Mouse (Mus musculus) thymus, postnatal 14 days (tissue): ENCODE results near the gene Gm3336.

Experiments used
- DNase-seq: peaks from one replicate; pipeline ENCODE4 v3.0.0; 2021

The Gm3336 gene

DNA sequence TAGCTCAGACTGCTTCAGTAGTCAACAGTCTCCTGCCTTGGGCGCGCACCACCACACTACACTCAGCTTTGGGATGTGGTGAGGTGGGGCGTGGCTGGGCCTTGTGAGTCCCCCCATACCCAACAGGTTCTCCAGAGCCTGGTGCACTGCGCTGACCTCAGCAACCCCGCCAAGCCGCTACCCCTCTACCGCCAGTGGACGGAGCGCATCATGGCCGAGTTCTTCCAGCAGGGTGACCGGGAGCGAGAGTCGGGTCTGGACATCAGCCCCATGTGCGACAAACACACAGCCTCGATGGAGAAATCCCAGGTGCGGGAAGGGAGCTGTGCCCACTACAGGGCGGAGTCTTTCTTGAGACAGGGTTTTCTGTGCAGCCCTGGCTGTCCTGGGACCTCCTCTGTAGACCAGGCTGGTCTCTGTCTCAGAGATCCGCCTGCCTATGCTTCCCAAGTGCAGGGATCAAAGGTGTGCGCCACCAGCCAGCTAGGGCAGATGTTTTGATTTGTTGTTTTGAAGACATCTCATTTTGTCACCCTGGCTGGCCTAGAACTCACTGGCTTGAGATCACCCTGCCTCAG is 30.8 kb downstream of the Gm3336 start:
- peak; percentile 3 for DNase-seq

DNA sequence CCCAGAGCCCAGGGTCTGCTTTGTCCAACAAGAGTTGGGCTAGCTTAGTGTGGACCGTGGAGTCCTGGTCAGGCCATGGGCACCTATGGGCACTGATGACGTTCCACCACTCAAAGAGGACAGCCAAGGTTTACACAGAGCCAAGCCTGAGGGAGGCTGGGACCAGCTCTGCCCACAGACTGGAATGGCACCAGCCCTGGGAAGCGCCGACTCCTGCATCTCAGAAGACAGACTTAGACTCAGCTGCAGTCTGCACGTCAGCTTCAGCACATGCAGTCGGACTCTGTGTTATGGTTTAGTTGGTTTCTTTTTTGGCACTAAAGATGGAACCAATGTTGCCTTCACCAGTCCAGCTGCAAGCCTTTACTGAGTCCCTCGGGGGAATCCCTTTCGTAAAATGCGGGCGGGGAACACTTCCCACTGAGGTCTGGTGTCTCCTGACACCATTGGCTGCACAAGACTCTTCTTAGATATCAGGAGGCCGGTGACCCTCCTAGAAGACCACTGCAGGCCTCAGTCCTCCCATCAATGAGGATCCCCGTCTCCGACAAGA is 31.9 kb downstream of the Gm3336 start:
- DNase-seq = no peak

DNA sequence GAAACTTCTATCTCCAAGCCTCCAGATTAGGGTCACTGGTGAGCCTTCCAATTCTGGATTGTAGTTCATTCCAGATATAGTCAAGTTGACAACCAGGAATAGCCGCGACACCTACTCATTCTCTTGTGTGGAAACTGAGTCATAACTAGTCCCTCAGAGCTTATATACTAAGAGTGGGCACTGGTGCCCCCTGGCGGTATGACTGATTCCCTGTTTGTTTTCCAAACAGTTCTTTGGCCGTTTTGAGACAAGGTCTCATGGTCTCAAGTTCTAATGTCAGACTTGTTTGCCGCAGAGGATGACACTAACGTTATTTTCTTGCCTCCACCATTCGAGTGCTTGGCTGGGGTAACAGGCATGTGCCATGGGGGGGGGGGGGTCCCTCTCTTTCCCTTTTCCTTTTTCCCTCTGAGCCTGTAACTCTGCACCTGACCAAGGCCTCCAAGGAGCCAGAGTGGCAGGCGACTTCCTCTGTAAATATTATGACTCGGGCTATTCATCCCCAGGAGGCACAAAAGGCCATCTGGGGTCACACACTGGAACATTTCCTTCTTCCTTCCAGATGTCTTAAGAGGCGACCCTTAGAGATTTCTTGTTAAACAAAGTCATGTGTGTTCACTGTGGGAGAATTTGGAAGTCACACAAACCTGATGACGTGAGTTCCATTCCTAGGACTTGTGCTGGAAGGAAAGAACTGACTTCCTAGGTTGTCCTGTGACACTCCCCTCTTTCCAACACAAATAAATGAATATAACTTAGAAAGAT is 33.8 kb downstream of the Gm3336 start:
- DNase-seq = peak; percentile 82

DNA sequence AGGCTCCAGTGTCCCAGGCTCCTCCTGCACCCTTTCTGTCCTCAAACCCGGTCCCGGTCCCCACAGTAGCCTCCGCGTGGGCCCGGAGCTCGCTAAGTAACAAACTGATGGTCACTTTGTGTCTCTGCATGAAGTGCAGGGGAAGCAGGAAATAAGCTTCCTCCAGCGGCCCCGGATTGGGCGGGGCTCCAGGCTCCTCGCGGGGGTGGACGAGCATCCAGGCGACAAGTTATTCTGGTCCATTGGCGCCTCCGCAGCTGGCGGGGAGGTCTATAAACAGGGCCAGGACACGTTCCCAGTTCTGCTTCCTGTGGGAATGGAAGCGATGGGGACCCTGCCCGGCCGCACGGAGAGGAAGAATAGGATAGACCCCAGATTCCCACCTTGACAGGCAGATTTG is 34.8 kb downstream of the Gm3336 start:
- DNase-seq = peak; percentile 69

DNA sequence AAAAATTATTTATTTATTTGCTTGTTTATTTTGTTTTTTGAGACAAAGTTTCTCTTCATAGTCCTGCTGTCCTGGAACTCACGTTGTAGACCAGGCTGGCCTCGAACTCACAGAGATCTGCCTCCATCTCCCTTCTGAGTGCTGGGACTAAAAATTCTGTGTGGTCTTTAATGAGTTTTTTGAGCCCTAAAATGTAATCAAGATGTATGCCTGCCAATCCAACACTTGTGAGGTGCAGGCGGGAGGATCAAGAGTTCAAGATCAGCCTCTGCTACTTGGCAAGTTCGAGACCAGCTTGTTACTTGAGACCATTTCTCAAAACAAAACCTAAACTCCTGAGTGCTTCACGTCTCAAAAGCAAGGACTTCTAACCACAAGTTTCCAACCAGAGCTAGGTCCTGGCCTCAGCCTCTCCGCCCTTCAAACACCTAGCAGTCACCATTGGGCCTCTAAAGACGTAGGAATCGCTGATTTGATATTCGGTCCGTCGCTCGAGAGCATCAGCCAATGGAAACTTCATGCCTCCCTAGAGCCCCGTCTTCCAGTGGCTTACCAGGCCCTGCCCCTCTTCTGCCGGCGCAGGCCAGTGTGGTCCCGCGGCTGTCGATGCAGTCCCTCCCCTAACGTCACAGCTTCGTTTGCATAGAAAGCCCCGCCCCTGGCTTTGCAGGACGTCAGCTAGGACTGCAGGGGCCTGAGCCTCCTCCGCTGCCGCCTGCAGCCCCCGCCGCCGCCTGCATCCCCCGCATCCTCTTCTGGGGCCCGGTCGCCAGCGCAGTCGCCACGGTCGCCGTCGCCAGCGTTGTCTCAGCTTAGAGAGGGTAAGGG is 35.9 kb downstream of the Gm3336 start, which contains the start of gene Rab3a:
Gene Rab3a (plus strand): TSS at position 637 of the 828 bp plus-strand sequence.
- peak; percentile 96 for DNase-seq

DNA sequence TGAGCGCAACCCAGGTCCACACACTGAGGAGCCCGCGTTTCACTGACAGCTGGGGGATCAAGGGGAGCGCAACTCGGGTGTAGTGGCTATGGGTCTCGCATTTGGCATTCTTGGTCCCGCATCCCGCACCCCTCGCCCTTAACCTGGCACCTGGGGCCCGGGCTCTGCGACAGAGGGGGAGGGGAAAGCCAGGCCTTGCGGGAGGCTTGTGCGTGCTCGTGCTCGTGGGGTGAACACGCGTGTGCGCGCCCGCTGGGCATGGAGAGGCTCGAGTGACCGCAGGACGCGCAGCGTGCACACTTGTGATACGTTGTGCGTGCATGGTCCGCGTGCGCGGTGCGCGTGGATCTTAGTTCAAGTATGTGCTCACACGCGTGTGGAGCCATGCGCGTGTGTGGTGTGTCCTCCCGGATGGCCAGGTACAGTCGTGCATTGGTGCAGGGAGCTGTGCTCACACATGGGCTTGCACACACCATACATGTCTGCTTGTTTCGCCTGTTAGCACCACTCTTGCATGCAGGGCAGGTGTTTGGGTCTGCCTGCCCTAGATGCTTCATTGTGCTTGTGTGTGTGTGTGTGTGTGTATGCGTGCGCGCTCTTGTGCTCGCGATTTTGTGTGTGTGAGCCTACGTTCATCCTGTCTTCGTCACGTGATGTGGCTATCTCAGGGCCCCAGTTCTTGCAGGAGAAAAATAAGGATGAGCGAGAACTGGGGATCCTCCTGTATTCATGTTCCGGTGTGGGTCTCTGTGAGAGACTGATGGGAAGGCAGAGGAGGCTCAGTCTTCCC is 36.7 kb downstream of the Gm3336 start:
- DNase-seq = peak; percentile 66

DNA sequence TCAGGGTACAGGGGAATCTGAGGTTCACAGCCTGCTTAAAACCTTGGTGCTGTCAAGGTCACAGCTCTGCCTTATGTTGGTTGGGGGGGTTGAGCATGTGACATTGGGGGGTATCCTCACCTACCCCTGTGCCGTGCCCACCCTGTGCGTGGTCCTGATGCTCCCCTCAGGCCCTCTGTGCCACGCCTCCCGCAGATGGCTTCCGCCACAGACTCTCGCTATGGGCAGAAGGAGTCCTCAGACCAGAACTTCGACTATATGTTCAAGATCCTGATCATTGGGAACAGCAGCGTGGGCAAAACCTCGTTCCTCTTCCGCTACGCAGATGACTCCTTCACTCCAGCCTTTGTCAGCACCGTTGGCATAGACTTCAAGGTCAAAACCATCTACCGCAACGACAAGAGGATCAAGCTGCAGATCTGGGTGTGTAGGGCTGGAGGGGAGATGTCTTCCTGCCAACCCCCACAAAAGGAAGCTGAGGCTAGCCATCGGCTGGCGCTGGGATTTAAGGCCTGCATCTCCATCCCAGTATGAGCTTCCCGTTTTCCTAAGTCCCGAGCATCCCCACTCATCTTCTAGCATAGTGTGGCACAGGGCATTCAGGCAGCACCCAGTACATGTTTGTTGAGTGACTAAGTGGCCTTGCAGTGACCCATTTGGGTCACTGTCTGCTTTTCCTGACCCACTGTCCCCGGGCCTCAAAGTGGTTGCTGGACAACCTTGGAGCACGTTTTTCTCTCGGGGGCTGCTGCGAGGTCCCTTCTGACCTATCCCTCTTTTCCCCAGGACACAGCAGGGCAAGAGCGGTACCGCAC is 37.5 kb downstream of the Gm3336 start:
- peak; percentile 4 for DNase-seq

DNA sequence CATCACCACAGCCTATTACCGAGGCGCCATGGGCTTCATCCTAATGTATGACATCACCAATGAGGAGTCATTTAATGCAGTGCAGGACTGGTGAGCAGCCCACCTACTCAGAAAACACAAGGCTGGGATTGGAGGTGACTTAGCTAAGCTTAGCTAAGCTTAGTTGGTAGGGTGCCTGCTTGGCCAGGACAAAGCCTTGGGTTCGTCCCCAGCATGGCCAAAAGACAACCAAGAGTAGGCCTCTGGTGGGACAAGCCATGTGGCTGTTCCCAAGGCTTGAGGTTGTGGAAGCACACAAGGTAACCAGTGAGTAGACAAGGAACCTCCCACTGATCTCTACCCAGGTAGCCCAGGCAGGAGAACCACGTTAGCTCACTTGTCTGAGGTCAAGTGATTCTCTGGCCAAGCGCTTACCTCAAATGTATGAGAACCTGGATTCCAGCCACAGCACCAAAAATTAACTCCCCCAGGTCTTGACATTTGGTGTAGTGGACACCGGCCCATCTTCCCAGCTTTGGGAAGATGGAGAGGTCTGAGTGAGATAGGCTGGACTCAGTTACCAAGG is 38.2 kb downstream of the Gm3336 start:
- DNase-seq = no peak

DNA sequence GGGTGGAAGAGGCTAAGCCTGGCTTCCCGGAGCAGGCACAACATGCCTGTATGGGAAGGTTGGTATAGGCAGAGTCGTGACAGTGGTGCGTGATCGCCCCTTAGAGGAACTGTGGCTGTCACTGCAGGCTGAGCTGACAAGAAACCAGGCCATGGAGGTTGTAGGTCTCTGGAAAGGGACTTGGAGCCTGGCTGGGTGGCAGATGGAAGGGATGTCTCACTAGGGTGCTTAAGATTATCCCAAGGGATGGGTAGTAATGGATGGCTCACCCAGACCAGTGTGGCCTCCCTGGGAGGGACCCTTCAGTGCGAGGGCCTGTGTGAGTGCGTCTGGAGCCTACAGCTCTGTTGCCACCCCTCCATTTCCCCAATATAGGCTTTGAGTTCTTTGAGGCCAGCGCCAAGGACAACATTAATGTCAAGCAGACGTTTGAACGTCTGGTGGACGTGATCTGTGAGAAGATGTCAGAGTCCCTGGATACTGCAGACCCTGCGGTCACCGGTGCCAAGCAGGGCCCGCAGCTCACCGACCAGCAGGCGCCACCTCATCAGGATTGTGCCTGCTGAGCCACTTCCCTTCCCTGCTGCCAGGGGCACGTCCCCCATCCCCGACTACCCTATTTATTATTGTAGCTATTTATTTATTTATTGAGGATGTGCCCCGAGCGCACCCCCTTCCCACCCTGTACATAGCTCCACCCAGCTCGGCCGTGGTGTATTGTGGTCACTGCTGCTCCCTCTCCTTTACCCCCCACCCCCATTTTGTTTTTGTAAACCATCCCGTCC is 39.4 kb downstream of the Gm3336 start:
- DNase-seq = peak; percentile 36

DNA sequence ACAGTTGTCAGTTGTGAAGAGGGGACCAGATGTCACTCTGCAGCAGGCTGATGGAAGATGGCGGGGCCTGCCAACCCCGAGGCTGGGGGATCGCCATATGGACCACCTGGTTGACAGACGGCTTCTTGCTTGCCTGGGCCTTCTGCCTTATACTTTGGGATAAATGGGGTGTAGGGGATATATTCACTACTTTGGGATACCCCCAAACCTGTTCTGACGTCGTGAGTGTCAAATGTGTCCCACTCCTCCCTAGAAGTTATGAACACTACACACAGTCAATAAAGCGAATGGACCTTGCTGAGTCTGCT is 39.9 kb downstream of the Gm3336 start:
- no peak for DNase-seq

DNA sequence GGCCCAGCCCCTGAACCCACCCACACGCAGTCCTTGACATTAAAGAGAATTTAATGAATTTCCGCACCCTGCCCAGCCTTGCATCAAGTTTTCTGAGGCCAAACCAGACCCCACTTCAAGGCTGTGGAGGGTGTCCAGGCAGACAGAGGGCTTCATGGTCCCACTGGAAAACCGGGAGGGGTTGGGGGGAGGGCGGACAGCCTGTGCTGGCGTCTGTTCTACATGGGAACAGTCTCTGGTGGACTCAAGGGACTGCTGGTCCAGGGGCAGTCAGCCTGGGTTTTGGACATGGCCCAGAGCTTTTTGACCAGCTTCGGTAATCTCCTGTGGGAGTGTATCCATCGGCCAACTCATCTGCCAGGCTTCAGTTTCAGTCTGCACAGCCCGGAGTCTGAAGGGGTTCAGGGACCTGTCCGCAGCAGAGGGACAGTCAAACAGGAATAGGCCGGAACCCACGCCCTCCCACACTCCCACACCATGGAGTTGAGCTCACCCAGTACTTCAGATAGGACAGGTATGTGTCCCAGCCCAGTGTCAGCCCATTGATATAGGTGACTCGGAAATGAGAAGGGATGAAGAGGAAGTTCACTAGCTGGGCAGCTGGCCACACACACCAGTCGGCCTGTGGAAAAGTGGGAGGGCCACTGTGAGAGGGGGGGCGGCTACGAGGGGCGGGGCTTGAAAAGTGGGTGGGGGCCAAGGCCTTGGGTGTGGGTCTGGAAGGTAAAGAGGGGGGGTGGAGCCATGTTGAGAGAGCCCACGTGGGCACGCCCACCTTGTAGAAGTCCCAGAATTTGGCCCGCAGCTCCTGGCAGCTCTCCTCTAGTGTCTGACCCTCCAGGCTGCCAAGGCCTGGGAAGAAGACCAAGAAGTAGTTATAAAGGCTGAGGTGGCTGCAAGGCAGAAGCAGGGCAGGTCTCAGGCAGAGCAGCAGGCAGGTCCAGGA is 40.5 kb downstream of the Gm3336 start:
- peak; percentile 7 for DNase-seq

DNA sequence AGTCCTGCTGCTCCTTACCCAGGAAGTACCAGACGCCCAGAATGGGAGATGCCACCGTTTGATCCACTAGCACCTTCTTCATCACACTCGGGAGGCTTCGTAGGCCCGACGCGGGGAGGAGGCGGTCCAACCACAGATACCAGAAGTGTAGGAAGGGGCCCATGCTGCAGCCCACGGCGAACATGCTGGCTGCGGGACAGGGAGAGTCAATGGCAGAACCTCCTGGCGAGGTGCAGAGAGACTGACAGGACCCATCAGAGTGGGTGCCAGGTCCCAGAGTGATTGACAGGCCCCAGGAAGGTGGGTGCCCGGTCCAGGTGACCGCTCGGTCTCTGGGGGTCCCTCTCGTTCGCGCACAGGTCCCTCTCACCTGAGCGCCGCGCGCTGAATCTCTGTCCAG is 42.0 kb downstream of the Gm3336 start:
- peak; percentile 54 for DNase-seq

DNA sequence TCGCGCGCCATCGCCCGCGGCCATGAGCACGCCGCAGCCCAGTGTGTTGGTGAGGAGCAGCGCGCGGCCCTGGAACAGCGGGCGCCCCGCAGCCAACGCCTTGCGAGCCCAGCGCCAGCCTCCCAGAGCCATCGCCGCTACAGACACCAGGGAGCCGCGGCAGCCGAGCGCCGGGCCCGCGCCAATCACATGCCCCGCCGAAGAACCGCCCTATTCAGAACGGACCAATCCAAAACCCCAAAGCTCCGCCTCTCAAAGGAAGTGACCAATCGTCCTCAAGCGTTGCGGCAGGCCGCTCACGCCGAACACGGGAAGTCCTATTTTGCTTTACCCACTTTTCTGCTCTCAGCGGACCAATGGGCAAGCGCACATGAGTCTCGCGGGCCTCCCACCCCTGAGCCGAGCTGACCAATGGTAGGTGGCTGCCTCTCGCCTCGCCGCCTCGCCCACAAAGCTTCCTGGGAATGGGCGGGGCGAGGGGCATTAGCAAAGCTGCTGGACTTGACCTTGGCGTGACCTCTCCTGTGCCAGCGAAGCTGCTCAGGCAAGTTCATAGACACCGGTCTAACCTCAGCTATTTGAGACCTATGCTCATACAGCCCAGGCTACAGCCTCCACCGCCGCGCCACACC is 42.5 kb downstream of the Gm3336 start, which contains the start of gene Mpv17l2:
Gene Mpv17l2 (minus strand): TSS at position 172 of the 632 bp plus-strand sequence.
- DNase-seq = peak; percentile 95

DNA sequence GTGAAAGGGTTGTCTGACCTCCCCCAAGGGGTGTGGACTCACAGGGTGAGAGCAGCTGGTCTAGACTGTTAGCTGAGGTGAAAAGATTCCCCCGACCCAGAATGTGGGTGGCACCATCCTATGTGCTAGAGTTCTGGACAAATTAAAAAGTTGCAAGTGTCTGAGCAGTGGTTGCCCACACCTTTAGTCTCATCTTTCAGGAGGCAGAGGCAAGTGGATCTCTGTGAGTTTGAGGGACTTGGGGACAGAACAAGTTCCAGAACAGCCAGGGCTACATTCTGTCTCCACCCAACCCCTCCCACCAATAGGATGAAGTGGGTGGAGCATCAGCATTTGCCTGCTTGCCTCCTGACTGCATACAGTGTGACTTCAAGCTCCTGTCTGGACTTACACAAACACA is 43.8 kb downstream of the Gm3336 start:
- no peak for DNase-seq

DNA sequence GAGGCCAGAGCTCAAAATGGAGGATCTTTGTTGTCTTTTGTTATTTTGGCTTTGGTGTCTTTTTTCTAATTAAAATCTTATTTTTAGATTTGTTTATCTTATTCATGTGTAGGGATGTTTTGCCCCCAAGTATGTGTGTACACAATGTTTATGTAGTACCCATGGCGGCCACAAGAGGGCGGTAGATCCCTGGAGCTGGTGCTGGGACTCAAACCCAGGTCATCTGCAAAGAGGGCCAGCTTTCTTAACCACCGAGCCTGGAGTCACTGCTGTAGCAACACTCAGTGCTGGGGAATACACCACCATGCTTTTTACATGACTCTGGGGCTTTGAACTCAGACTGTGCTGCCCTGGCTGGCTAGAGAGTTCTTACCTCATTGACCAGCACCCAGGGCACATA is 45.0 kb downstream of the Gm3336 start:
- DNase-seq = peak; percentile 84

DNA sequence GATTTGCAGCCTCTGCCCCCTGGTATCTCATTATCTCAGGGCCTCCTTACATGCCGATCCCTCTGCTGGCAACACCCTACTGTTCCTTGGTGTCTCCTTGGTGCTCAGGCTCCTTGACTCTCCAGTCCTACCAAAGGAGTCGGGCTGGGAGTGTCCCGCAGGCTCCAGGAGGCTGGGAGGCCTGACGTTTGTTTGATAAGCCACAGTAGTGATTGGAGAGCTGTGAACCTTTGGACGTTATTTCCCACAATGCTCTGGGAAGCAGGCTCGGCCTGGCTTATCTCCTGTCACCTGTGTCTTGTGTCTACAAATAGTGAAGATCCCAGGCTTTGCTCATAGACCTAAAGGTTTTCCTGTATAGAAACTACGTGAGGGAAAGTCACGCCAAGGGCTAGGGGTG is 45.7 kb downstream of the Gm3336 start:
- no peak for DNase-seq

DNA sequence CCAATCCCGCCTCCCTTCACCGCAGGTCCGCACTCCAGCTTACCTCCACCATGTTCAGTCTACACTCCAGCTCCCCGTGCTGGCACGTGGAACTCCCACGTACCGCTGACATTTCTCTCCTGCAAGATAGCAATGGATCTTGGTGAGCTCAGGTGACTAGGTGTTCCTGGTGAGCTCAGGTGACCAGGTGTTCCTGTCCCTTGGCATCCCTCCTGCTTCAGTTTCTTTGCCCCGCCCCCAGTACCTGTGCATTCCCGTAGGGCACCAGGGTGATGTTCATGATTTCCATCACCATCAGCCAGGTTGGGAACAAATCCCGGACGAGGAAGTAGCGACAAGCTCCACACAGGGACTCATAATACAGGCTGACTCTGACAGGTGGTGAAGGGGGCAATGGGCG is 46.3 kb downstream of the Gm3336 start:
- DNase-seq = no peak

DNA sequence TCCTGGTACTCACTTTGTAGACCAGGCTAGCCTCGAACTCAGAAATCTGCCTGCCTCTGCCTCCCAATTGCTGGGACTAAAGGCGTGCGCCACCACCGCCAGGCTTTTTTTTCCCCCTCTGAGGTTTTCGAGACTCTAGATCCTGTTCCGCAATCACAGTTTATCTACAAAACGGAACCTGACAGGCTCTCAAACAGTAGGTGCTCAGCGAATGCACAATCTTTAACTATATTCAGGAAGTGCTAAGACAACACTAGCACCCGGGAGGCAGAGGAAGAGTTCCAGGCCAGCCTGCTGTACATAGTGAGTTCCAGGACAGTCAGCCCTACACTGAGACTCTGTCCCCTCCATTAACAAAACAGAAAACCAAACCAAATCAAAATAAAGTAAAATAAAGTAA is 47.0 kb downstream of the Gm3336 start:
- DNase-seq = no peak
